Mouse (Mus musculus): ENCODE data around the gene Pkib.

DNA sequence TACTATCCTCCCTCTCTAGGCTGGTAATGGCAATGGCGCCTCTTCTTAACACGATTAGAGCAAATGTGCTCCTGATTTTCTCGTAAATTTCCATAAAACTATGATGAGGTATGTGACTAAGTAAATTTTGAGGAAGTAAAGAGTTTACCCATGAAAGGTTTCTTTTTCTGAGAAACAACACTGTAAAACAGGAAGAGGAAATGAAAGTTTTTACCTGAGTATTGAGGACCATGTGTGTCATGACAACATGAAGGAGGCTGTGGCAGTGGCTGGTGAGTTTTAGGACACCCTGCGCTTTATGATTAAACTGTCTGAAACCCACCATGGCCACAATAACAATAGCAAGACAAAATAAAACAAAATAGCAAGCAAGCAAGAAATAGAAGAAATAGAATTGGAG is 28.8 kb upstream of the Pkib start:
- no peak for TF ChIP-seq CTCF (IDR thresholded peaks at IDR 0.05; ENCODE audit: extremely low read depth, insufficient read depth, insufficient read length, insufficient replicate concordance)
- TF ChIP-seq POLR2A (IDR thresholded peaks at IDR 0.05; ENCODE audit: low read depth, low read length) = no peak

All from spleen, adult 2 months (tissue).